Mouse (Mus musculus) layer of hippocampus, adult 9-11 months (tissue): ENCODE results near the gene Zfp326.

Experiments used
- DNase-seq: peaks from one replicate; pipeline ENCODE4 v3.0.0; 2022

Zfp326 gene

GRCm38 (mm10) chr5:105867841-105868447 is 8.4 kb upstream of the Zfp326 start:
- DNase-seq = no peak

DNA sequence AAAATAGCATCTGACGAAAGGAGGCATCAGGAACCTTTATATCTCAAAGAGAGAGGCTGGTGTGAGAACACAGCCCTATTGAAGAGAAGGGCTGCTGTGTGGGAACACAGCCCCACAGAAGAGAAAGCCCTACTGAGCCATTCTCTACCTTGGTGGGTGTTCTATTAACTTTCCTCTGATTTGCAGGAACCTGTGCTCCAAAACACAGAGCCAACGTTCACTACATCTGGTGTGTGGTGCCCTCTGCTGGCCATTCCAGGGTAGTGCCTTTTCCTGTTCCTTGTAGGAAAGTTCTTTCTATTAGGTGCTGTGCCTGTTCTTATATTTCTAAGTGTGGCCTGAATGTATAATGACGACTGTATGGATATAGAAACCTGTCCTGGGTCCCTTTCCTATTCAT is 7.8 kb upstream of the Zfp326 start:
- DNase-seq = peak; percentile 65

DNA sequence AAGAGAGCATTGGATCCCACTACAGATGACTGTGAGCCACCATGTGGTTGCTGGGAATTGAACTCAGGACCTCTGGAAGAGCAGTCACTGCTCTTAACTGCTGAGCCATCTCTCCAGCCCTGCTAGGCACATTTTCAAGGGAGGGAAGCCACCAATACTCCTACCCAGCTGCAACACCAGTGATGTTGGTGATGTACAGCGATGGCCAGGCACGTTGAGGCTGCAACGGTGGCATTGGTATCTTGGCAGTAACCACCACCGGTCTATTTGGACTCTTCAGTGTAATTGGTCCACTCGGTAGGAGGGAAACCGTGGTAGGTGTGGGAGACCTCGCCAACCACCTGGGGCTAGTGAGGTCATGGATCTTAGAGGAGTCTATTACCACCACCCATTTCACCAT is 6.6 kb upstream of the Zfp326 start:
- DNase-seq = no peak

GRCm38 (mm10) chr5:105871140-105871539 is 5.2 kb upstream of the Zfp326 start:
- DNase-seq = no peak

GRCm38 (mm10) chr5:105872176-105872575 is 4.2 kb upstream of the Zfp326 start:
- no peak for DNase-seq

- no peak for DNase-seq
Observed at GRCm38 (mm10) chr5:105872916-105873315, 3.4 kb upstream of the Zfp326 start.

DNA sequence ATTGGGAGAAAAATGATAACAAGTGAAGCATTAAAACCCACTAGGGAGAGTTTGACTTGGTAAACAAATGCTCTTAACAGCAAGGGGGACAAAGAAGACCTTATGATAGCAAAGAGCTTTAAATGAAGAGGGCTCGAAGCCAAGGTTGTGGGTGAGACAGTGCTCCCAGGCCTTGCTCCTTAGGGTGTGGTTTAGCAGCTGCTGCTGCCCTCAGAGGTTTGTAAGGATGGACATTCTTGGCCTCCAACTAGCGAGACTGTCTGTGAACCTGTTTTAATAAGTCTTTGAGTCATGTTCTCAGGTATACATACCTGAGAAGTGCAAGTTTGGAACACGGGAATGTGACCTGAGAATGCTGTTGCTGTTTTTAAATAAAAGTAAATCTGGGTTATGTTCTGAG is 2.6 kb upstream of the Zfp326 start:
- DNase-seq = no peak

DNA sequence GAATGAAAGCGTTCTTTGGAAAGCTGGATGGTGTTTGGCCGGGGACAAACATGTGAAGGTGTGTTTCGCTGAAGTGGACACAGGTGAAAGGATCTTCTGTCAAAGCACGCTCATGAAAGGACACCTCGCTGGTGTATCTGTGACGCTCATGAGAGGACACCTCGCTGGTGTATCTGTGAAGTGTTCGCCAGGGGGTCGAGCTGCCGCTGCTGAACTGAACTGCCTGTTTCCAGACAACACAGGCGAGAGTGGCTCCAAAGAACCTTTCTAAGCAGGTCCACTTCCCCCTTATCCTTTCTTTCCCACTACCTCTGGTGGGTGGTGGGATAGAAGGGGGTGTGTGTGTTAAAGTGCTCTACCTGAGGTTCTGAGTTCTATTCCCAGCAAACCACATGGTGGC is 1.9 kb upstream of the Zfp326 start:
- no peak for DNase-seq

DNA sequence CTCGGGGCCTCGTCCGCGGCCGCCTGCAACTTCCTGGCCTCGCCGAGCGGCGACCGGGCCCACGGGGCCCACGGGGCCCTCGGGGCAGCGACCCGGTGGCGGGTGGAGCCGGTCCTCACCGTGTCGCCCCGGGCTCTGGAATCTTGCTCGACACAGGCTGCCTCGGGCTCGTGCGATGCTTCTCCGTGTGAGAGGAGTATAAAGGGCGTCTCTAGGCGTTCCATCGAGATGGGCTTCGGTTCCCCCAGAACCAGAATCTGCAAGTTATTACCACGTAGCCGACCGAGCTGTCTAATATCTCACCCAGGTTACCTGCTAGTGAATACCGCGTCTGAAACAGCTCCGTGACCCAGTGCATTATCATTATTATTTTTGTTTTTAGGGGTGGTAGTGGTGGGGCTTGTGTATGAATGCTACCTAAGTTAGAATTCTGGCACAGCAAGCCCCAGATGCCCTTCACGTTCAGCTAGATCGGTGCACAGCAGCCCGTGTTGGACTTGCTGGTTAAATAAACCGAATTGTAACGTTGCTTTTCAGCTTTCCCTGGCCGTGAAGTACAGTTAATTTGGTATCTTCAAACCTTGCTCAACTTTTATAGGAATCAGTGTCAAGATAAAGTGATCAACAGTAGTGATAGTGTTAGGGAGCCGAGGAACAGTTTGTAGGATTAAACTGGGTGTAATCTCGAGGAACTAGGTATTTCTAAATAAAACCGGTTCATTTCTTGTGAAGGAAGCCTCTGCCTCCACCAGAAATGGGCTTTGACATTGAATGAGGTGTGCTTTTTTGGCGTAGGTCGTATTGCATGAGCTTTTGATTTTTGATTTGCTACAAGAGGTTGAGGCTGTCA is 785 bp downstream of the Zfp326 start:
- no peak for DNase-seq

DNA sequence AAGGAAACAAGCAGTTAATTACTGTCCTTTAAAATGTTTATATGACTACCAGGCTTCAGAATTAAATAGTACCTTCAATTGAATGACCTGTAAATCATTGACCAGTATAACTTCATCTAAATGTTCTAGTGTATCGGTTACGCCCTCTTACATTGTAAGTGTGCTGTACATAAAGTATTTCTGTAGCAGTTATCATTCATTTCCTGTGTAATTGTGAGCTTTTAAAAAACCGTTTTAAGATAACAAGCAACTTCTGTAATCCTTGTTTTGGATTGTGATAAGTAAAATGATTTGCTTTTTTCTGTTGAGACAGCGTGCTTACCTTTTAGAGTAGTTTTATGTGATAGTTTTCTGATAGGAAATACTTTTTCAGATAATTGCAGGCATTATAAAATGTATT is 11.0 kb downstream of the Zfp326 start:
- no peak for DNase-seq

DNA sequence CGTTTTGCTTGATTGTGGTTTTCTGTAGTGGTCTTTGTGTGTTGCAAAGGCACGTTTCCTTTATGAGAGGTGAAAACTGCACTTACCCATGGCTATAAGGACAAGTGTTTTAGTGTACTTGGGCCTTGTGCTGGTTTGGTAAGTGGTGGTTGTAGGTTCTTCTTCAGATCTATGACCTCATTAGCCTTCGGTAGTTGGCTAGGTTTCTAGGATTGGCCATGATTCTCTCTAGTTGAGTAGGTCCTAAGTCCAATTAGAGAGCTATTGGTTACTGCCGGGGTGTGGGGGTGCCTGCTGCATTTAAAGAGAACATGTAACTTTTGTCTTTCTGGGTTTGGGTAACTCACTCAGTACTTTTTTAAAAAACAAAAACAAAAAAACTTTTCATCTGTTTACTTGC is 21.8 kb downstream of the Zfp326 start:
- DNase-seq = no peak

- no peak for DNase-seq
Observed at GRCm38 (mm10) chr5:105909209-105909608, 32.8 kb downstream of the Zfp326 start.

DNA sequence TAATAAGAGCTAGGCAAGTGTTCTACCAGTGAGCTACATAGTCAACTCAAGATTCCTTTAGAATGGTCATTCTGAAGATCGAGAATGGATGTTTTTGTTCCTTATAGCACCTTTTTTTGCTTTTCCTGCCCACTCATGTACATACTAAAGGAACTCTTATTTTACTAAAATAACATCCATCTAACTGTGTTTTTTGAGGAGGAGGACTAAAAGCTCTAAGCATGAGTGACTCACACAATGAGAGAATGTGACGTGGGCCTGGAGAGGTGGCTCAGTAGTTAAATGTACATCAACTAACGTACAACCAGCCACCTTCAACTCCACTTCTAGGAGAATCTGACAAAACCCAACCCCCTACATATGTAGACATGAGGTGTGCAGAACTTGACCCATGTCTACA is 33.3 kb downstream of the Zfp326 start:
- no peak for DNase-seq

GRCm38 (mm10) chr5:105911498-105911897 is 35.1 kb downstream of the Zfp326 start:
- no peak for DNase-seq

DNA sequence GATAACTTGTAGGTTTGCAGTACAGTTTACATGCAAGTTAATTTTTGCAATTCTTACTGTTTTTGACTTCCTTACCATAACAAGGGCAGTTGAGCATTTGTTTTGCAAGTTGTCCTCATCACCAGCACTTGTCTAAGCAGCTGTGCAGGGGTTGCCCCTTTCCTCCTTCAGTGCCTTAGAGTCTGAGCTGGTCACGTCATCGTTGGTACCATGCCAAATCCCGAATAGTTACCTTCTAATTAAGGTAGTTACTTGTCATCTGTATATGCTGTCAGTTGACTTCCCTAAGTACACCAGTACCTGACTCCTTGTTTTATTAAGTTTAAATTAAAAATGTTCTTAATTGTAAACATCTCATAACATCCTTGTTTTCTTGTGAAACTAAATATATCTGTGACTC is 41.0 kb downstream of the Zfp326 start:
- no peak for DNase-seq

- no peak for DNase-seq
Observed at GRCm38 (mm10) chr5:105918289-105918688, 41.9 kb downstream of the Zfp326 start.

- DNase-seq = no peak
Observed at GRCm38 (mm10) chr5:105922818-105923487, 46.6 kb downstream of the Zfp326 start.

GRCm38 (mm10) chr5:105924347-105924746 is 48.0 kb downstream of the Zfp326 start:
- DNase-seq = no peak

DNA sequence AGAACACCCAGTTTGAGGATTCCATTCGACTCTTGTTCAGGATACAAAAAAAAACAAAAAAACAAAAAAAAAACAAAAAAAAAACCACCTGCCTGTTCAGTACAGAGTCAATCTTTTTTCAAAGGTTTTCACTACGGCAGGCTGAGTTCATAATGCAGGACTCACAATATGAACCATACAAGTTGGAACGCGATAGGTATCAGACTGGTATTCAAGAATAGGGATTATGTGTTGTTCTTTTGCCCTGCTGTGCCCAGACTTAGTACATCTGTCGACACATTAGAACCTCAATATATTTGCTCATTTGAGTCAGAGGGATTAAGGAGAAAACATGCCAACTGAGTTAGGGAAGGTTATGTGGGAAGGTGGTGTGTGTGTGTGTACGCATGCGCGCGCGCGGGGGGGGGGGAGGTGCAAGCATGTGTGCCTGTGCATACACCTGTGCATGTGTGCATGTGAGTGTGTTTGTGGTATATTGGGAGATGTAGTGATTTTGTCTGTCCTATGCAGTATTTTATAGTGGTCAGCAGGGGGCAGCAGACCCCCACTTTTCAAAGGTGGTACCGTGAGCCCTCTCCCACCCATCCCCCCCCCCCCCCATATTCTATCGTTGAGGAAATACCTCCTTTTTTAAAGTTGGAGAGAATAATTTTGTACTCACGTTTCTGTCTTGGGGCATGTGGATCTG is 49.3 kb downstream of the Zfp326 start:
- DNase-seq = no peak

GRCm38 (mm10) chr5:105930282-105930681 is 53.9 kb downstream of the Zfp326 start:
- DNase-seq = no peak

- no peak for DNase-seq
Observed at GRCm38 (mm10) chr5:105932392-105932791, 56.0 kb downstream of the Zfp326 start.

DNA sequence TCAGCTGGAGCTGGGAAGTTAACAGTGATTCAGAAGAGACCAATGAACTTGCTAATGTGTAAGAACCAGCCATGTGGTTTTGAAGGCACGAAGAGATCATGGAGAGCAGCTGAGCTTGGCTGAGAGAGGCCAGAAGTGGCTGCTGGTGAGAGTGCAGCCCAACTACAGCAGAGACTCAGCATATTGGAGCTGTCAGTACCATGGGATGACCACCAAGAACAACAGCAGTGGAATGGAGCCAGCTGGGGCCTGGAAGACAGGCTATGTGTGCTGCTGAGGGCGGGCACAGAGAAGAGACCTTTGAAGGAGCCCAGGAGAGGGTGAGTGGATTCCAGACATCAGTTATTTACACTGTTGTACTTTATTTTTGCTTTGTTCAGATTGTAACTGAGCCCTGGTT is 65.6 kb downstream of the Zfp326 start:
- DNase-seq = no peak
